11 mouse cellular contexts compared by ENCODE assay signal in genomic region chr8:95205946-95206345, GRCm38 (mm10). TPM values are rescaled to one million over a fixed set of nuclear protein-coding genes. Genes with fewer than 3 reads are reported as not detected.
A peak's percentile ranks its signal among the peaks of the same experiment; 100 is the strongest.
DNase-seq lines count a peak whose midpoint lies in the region; ATAC-seq and TF ChIP-seq lines count a peak whose summit lies in the region.
"Had no signal": no experiment of that assay in that cellular context is flagged by ENCODE, and none has a peak within 500 bp of the region (broad histone marks: within the 10 kb centered on the region; RNA-seq: fewer than 3 reads in every experiment).

No protein-coding gene starts in this region.

- no peak overlapping the region for H3K4me3 ChIP-seq in midbrain, embryonic 11.5 days (ENCODE audit: low read depth, low read length)
- no peak overlapping the region for H3K4me3 ChIP-seq in midbrain, embryonic 10.5 days
- H3K4me3 ChIP-seq in hindbrain, postnatal 0 days (ENCODE audit: low read length) = no peak overlapping the region
- no peak overlapping the region for H3K4me3 ChIP-seq in neural tube, embryonic 15.5 days (replicated peaks)
- H3K4me3 ChIP-seq: liver, embryonic 13.5 days had no signal

- ATAC-seq in midbrain, embryonic 11.5 days (ENCODE audit: low FRiP score) = no peak
- ATAC-seq in hindbrain, postnatal 0 days = peak; percentile 22; the same call in 1 of the 2 replicates
- ATAC-seq in neural tube, embryonic 15.5 days (ENCODE audit: low FRiP score) = peak; percentile 60; the same call in 1 of the 2 replicates

- no peak overlapping the region for H3K4me2 ChIP-seq in midbrain, embryonic 11.5 days
- H3K4me2 ChIP-seq in hindbrain, postnatal 0 days (ENCODE audit: low read depth, low read length) = no peak overlapping the region
- no peak overlapping the region for H3K4me2 ChIP-seq in neural tube, embryonic 15.5 days
- H3K4me2 ChIP-seq: liver, embryonic 13.5 days had no signal

- H3K4me1 ChIP-seq in midbrain, embryonic 11.5 days (ENCODE audit: control insufficient read depth, insufficient read depth, low read length) = no peaks in the 10 kb centered on the region
- peaks cover 6% of the 10 kb centered on the region; the same call in 1 of the 2 replicates for H3K4me1 ChIP-seq in midbrain, embryonic 10.5 days
- H3K4me1 ChIP-seq in hindbrain, postnatal 0 days (ENCODE audit: insufficient read depth, low read length) = no peaks in the 10 kb centered on the region
- peaks cover 27% of the 10 kb centered on the region for H3K4me1 ChIP-seq in neural tube, embryonic 15.5 days
- H3K4me1 ChIP-seq: liver, embryonic 13.5 days had no signal

- H3K36me3 ChIP-seq in midbrain, embryonic 11.5 days (ENCODE audit: control insufficient read depth, insufficient read depth, low read length) = no peaks in the 10 kb centered on the region
- no peaks in the 10 kb centered on the region for H3K36me3 ChIP-seq in midbrain, embryonic 10.5 days
- H3K36me3 ChIP-seq in hindbrain, postnatal 0 days (ENCODE audit: insufficient read depth, low read length) = no peaks in the 10 kb centered on the region
- no peaks in the 10 kb centered on the region for H3K36me3 ChIP-seq in neural tube, embryonic 15.5 days
- H3K36me3 ChIP-seq: liver, embryonic 13.5 days had no signal

- no peaks in the 10 kb centered on the region for H3K27me3 ChIP-seq in midbrain, embryonic 11.5 days (ENCODE audit: control insufficient read depth, insufficient read depth, low read length)
- H3K27me3 ChIP-seq in midbrain, embryonic 10.5 days (ENCODE audit: low read depth, poor library complexity, severe bottlenecking) = peaks cover 4% of the 10 kb centered on the region; the same call in 1 of the 2 replicates
- H3K27me3 ChIP-seq in hindbrain, postnatal 0 days (ENCODE audit: insufficient read depth, low read length) = no peaks in the 10 kb centered on the region
- H3K27me3 ChIP-seq in neural tube, embryonic 15.5 days (replicated peaks) = no peaks in the 10 kb centered on the region
- H3K27me3 ChIP-seq: liver, embryonic 13.5 days had no signal

- no peaks in the 10 kb centered on the region for H3K9me3 ChIP-seq in midbrain, embryonic 11.5 days (ENCODE audit: control insufficient read depth, low read length)
- no peaks in the 10 kb centered on the region for H3K9me3 ChIP-seq in midbrain, embryonic 10.5 days (replicated peaks)
- no peaks in the 10 kb centered on the region for H3K9me3 ChIP-seq in hindbrain, postnatal 0 days (ENCODE audit: low read length)
- no peaks in the 10 kb centered on the region for H3K9me3 ChIP-seq in neural tube, embryonic 15.5 days (replicated peaks)
- H3K9me3 ChIP-seq: liver, embryonic 13.5 days had no signal

- H3K27ac ChIP-seq in midbrain, embryonic 11.5 days (ENCODE audit: low read depth, low read length) = peak overlapping the region; percentile 25; the same call in 1 of the 2 replicates
- no peak overlapping the region for H3K27ac ChIP-seq in midbrain, embryonic 10.5 days (replicated peaks)
- H3K27ac ChIP-seq in hindbrain, postnatal 0 days = 0 out of 2 replicates have a peak overlapping the region, but pooled peaks have one; percentile 36
- peak overlapping the region; percentile 42 for H3K27ac ChIP-seq in neural tube, embryonic 15.5 days (replicated peaks)
- H3K27ac ChIP-seq: liver, embryonic 13.5 days had no signal

- no peak overlapping the region for H3K9ac ChIP-seq in midbrain, embryonic 11.5 days (ENCODE audit: low read length)
- no peak overlapping the region for H3K9ac ChIP-seq in hindbrain, postnatal 0 days (replicated peaks; ENCODE audit: low read length)
- H3K9ac ChIP-seq in neural tube, embryonic 15.5 days (replicated peaks) = no peak overlapping the region
- H3K9ac ChIP-seq: liver, embryonic 13.5 days had no signal

- DNase-seq in embryo, embryonic 10 days (ENCODE audit: low spot score) = peak; percentile 37
- DNase-seq in embryo, embryonic 9.5 days (ENCODE audit: extremely low spot score) = no peak
- DNase-seq in midbrain, embryonic 11.5 days (ENCODE audit: low spot score, missing footprints) = peak; percentile 61
- DNase-seq in midbrain, embryonic 10.5 days (ENCODE audit: low spot score) = no peak
- peak; percentile 60 for DNase-seq in hindbrain, postnatal 0 days (ENCODE audit: low spot score)
- no peak for DNase-seq in liver
- DNase-seq in left cerebral cortex, adult 11 months (ENCODE audit: low spot score) = no peak
- DNase-seq: B cell, adult 2 months; liver, embryonic 13.5 days; lung, postnatal 4 days had no signal

- WGBS in midbrain, embryonic 11.5 days = 38% methylated on average over 8 of the region's 8 CpGs
- 59% methylated on average over 8 of the region's 8 CpGs for WGBS in midbrain, embryonic 10.5 days
- 21% methylated on average over 8 of the region's 8 CpGs for WGBS in hindbrain, postnatal 0 days
- WGBS in neural tube, embryonic 15.5 days = 15% methylated on average over 8 of the region's 8 CpGs

- no peak for TF ChIP-seq CTCF in hindbrain, postnatal 0 days (IDR thresholded peaks at IDR 0.05; ENCODE audit: low read depth)

RNA-seq across cellular contexts. Expression of gene Kifc3, which starts 3.3 kb away (rescaled TPM):
- polyA plus RNA-seq in midbrain, embryonic 11.5 days (2014; fragmentation: Nextera tagmentation; extraction: Ambion mirVana) = 2.3 and 3.6 TPM in 2 replicates
- polyA plus RNA-seq in midbrain, embryonic 10.5 days (2016; fragmentation: Nextera tagmentation; extraction: Ambion mirVana) = 4.1 and 5.2 TPM in 2 replicates
- 50.2 and 50.9 TPM in 2 replicates for total RNA-seq in hindbrain, postnatal 0 days (2014; rRNA removed)
- polyA plus RNA-seq in hindbrain, postnatal 0 days (2015; fragmentation: Nextera tagmentation; extraction: Ambion mirVana) = 26.6 and 29.0 TPM in 2 replicates
- polyA plus RNA-seq in neural tube, embryonic 15.5 days (2015; fragmentation: Nextera tagmentation; extraction: Ambion mirVana) = 27.2 and 28.5 TPM in 2 replicates

Comparison
In these comparisons a context has a peak if more than half of its experiments do, and no peak if none do; other contexts are left out.
1. DNase-seq: peak in embryo, embryonic 10 days (single experiment), midbrain, embryonic 11.5 days (single experiment) and hindbrain, postnatal 0 days (single experiment); none in embryo, embryonic 9.5 days (single experiment), midbrain, embryonic 10.5 days (single experiment), liver (single experiment) and left cerebral cortex, adult 11 months (single experiment).